Mouse (Mus musculus) limb, embryonic 15.5 days (tissue): ENCODE data around the gene Col13a1. TPM values are rescaled to one million over a fixed set of nuclear protein-coding genes. Genes with fewer than 3 reads are reported as not detected.

Experiments used
- ATAC-seq: fragments of 200-750 bp; cut with Nextera tagmentation; 2 replicates; pipeline ENCODE4 v1.8.0; 2017; ENCODE audit warnings: low read depth, moderate TSS enrichment; ENCODE audit not compliant: insufficient number of reproducible peaks, low FRiP score, low TSS enrichment
- H3K27ac ChIP-seq: fragments of 300-500 bp; sonication (generic); 2 replicates; pipeline ENCODE4 v1.5.1; 2015; ENCODE audit warnings: moderate library complexity, mild to moderate bottlenecking, inconsistent platforms
- H3K27me3 ChIP-seq: fragments of 300-500 bp; sonication (generic); 2 replicates; pipeline ENCODE4 v1.6.1; 2015; ENCODE audit warnings: inconsistent platforms
- H3K36me3 ChIP-seq: fragments of 300-500 bp; sonication (generic); 2 replicates; pipeline ENCODE4 v1.6.1; 2015; ENCODE audit warnings: inconsistent platforms
- H3K4me1 ChIP-seq: fragments of 300-500 bp; sonication (generic); 2 replicates; pipeline ENCODE4 v1.6.1; 2015; ENCODE audit warnings: inconsistent platforms
- H3K4me2 ChIP-seq: fragments of 300-500 bp; sonication (generic); 2 replicates; pipeline ENCODE4 v1.6.1; 2015; ENCODE audit warnings: mild to moderate bottlenecking, inconsistent platforms
- H3K4me3 ChIP-seq: fragments of 300-500 bp; sonication (generic); 2 replicates; pipeline ENCODE4 v1.5.1; 2015; ENCODE audit warnings: mild to moderate bottlenecking, inconsistent platforms
- H3K9ac ChIP-seq: fragments of 300-500 bp; sonication (generic); 2 replicates; pipeline ENCODE4 v1.6.1; 2015; ENCODE audit warnings: inconsistent platforms
- H3K9me3 ChIP-seq: fragments of 300-500 bp; sonication (generic); 2 replicates; pipeline ENCODE4 v1.6.1; 2016; ENCODE audit warnings: inconsistent platforms
- WGBS: fragments of 180-500 bp; shearing (Covaris S2); methylation state at CpG from one replicate; pipeline ENCODE4 v1.1.7; 2015; 5-methylcytosine and 5-hydroxymethylcytosine counted together
- polyA plus RNA-seq: library from polyadenylated mRNA; unstranded; fragments of >200 nt; fragmentation: Nextera tagmentation; extraction: Ambion mirVana; gene quantifications from 2 replicates; pipeline ENCODE4 v1.2.1, GENCODE M21; 2015

Gene Col13a1
- polyA plus RNA-seq, 1 experiment from 2014 or later = 9.1 TPM

GRCm38 (mm10) chr10:62000216-62000615 is 21.3 kb upstream of the Col13a1 start:
- Histone ChIP-seq H3K4me3 (no peak overlapping the region), H3K27ac (no peak overlapping the region), H3K4me2 (no peak overlapping the region), H3K9ac (no peak overlapping the region), H3K9me3 (no peaks in the 10 kb centered on the region), H3K36me3 (no peaks in the 10 kb centered on the region), H3K27me3 (no peaks in the 10 kb centered on the region), H3K4me1 (no peaks in the 10 kb centered on the region)
- 84% methylated on average over 1 of the region's 1 CpGs for WGBS
- ATAC-seq = no peak

GRCm38 (mm10) chr10:61999766-62000165 is 20.9 kb upstream of the Col13a1 start:
- Histone ChIP-seq H3K27ac (no peak overlapping the region), H3K9ac (no peak overlapping the region), H3K27me3 (no peaks in the 10 kb centered on the region), H3K4me2 (no peak overlapping the region), H3K4me1 (no peaks in the 10 kb centered on the region), H3K9me3 (no peaks in the 10 kb centered on the region), H3K36me3 (no peaks in the 10 kb centered on the region), H3K4me3 (no peak overlapping the region)
- ATAC-seq = no peak
- WGBS = 89% methylated on average over 1 of the region's 1 CpGs

- H3K4me1 ChIP-seq = 0 out of 2 replicates have a peak, but pooled peaks cover 2% of the 10 kb centered on the region
- H3K4me3 ChIP-seq = no peak overlapping the region
- H3K27me3 ChIP-seq = 0 out of 2 replicates have a peak, but pooled peaks cover 3% of the 10 kb centered on the region
- H3K9me3 ChIP-seq = no peaks in the 10 kb centered on the region
- no peak overlapping the region for H3K9ac ChIP-seq
- no peak overlapping the region for H3K4me2 ChIP-seq
- ATAC-seq = no peak
- no peak overlapping the region for H3K27ac ChIP-seq
- WGBS = 17% methylated on average over 11 of the region's 11 CpGs
- no peaks in the 10 kb centered on the region for H3K36me3 ChIP-seq
Measured at GRCm38 (mm10) chr10:61991481-61992424, 12.8 kb upstream of the Col13a1 start.

GRCm38 (mm10) chr10:61980424-61980823 is 1.5 kb upstream of the Col13a1 start:
- Histone ChIP-seq H3K4me1 (peaks cover 37% of the 10 kb centered on the region), H3K4me2 (no peak overlapping the region), H3K9me3 (no peaks in the 10 kb centered on the region), H3K27ac (no peak overlapping the region), H3K36me3 (no peaks in the 10 kb centered on the region), H3K9ac (no peak overlapping the region), H3K4me3 (no peak overlapping the region), H3K27me3 (peaks cover 50% of the 10 kb centered on the region)
- no peak for ATAC-seq
- 2% methylated on average over 7 of the region's 7 CpGs for WGBS

- Histone ChIP-seq H3K9ac (peak overlapping the region; percentile 33), H3K27me3 (peaks cover 50% of the 10 kb centered on the region), H3K27ac (0 out of 2 replicates have a peak overlapping the region, but pooled peaks have one; percentile 22), H3K36me3 (no peaks in the 10 kb centered on the region), H3K4me1 (peaks cover 37% of the 10 kb centered on the region), H3K4me3 (peak overlapping the region; percentile 51), H3K4me2 (peak overlapping the region; percentile 94), H3K9me3 (no peaks in the 10 kb centered on the region)
- WGBS = under 1% methylated on average over 65 of the region's 65 CpGs
- no peak for ATAC-seq
Measured at GRCm38 (mm10) chr10:61978112-61978865, 619 bp downstream of the Col13a1 start.

GRCm38 (mm10) chr10:61977392-61978096 is 1.4 kb downstream of the Col13a1 start:
- ATAC-seq = no peak

GRCm38 (mm10) chr10:61976987-61977386 is 1.9 kb downstream of the Col13a1 start:
- Histone ChIP-seq H3K4me3 (peak overlapping the region; percentile 51; the same call in 1 of the 2 replicates), H3K4me2 (peak overlapping the region; percentile 94; the same call in 1 of the 2 replicates), H3K27me3 (peaks cover 50% of the 10 kb centered on the region), H3K27ac (no peak overlapping the region), H3K4me1 (peaks cover 41% of the 10 kb centered on the region), H3K36me3 (no peaks in the 10 kb centered on the region), H3K9ac (no peak overlapping the region), H3K9me3 (no peaks in the 10 kb centered on the region)
- WGBS = 19% methylated on average over 6 of the region's 6 CpGs
- ATAC-seq = no peak

More at GRCm38 (mm10) chr10:61977392-61978096, 1.4 kb downstream of the Col13a1 start:
- 7% methylated on average over 18 of the region's 18 CpGs for WGBS
- peaks cover 37% of the 10 kb centered on the region for H3K4me1 ChIP-seq
- H3K4me2 ChIP-seq = peak overlapping the region; percentile 94
- H3K27ac ChIP-seq = no peak overlapping the region
- H3K4me3 ChIP-seq = peak overlapping the region; percentile 51
- peaks cover 50% of the 10 kb centered on the region for H3K27me3 ChIP-seq
- no peaks in the 10 kb centered on the region for H3K36me3 ChIP-seq
- H3K9me3 ChIP-seq = no peaks in the 10 kb centered on the region
- H3K9ac ChIP-seq = peak overlapping the region; percentile 33

GRCm38 (mm10) chr10:61974581-61974980 is 4.3 kb downstream of the Col13a1 start:
- ATAC-seq = no peak
- Histone ChIP-seq H3K27me3 (peaks cover 47% of the 10 kb centered on the region), H3K36me3 (no peaks in the 10 kb centered on the region), H3K4me3 (no peak overlapping the region), H3K9me3 (no peaks in the 10 kb centered on the region), H3K4me1 (peaks cover 33% of the 10 kb centered on the region), H3K4me2 (no peak overlapping the region), H3K9ac (no peak overlapping the region), H3K27ac (no peak overlapping the region)
- 63% methylated on average over 2 of the region's 2 CpGs for WGBS

GRCm38 (mm10) chr10:61972041-61972440 is 6.9 kb downstream of the Col13a1 start:
- Histone ChIP-seq H3K27ac (no peak overlapping the region), H3K9me3 (no peaks in the 10 kb centered on the region), H3K4me3 (no peak overlapping the region), H3K4me1 (peaks cover 9% of the 10 kb centered on the region), H3K27me3 (peaks cover 21% of the 10 kb centered on the region), H3K4me2 (no peak overlapping the region), H3K36me3 (no peaks in the 10 kb centered on the region), H3K9ac (no peak overlapping the region)
- 13% methylated on average over 4 of the region's 4 CpGs for WGBS
- ATAC-seq = no peak

GRCm38 (mm10) chr10:61968003-61968553 is 10.8 kb downstream of the Col13a1 start:
- no peak overlapping the region for H3K9ac ChIP-seq
- H3K27ac ChIP-seq = no peak overlapping the region
- no peaks in the 10 kb centered on the region for H3K9me3 ChIP-seq
- 67% methylated on average over 7 of the region's 7 CpGs for WGBS
- H3K4me2 ChIP-seq = no peak overlapping the region
- H3K36me3 ChIP-seq = no peaks in the 10 kb centered on the region
- H3K4me3 ChIP-seq = no peak overlapping the region
- no peak for ATAC-seq
- peaks cover 14% of the 10 kb centered on the region for H3K4me1 ChIP-seq
- H3K27me3 ChIP-seq = 0 out of 2 replicates have a peak, but pooled peaks cover 5% of the 10 kb centered on the region

- no peak overlapping the region for H3K27ac ChIP-seq
- no peak overlapping the region for H3K4me2 ChIP-seq
- H3K9me3 ChIP-seq = no peaks in the 10 kb centered on the region
- H3K4me1 ChIP-seq = peaks cover 12% of the 10 kb centered on the region
- no peak overlapping the region for H3K4me3 ChIP-seq
- no peaks in the 10 kb centered on the region for H3K36me3 ChIP-seq
- H3K9ac ChIP-seq = no peak overlapping the region
- 34% methylated on average over 3 of the region's 3 CpGs for WGBS
- 0 out of 2 replicates have a peak, but pooled peaks cover 5% of the 10 kb centered on the region for H3K27me3 ChIP-seq
- no peak for ATAC-seq
Measured at GRCm38 (mm10) chr10:61967207-61967606, 11.7 kb downstream of the Col13a1 start.
